Mouse (Mus musculus) liver, embryonic 13.5 days (tissue): Measurements from ENCODE around the gene 2410015M20Rik. TPM values are rescaled to one million over a fixed set of nuclear protein-coding genes. Genes with fewer than 3 reads are reported as not detected.

Source experiments
- ATAC-seq: fragments of 200-750 bp; cut with Nextera tagmentation; 2 replicates; pipeline ENCODE4 v1.8.0; 2017; ENCODE audit warnings: low read depth, mild to moderate bottlenecking, moderate number of reproducible peaks, moderate library complexity
- DNase-seq: peaks from one replicate; pipeline ENCODE4 v3.0.0; 2022
- H3K27ac ChIP-seq: fragments of 300-500 bp; sonication (generic); 2 replicates; pipeline ENCODE4 v1.5.1; 2015; ENCODE audit warnings: moderate library complexity, mild to moderate bottlenecking, inconsistent platforms
- H3K27me3 ChIP-seq: fragments of 300-500 bp; sonication (generic); 2 replicates; pipeline ENCODE4 v1.6.1; 2015; ENCODE audit warnings: mild to moderate bottlenecking, inconsistent platforms
- H3K36me3 ChIP-seq: fragments of 300-500 bp; sonication (generic); 2 replicates; pipeline ENCODE4 v1.6.1; 2015; ENCODE audit warnings: mild to moderate bottlenecking, inconsistent platforms
- H3K4me1 ChIP-seq: fragments of 300-500 bp; sonication (generic); replicated peaks from 2 replicates; pipeline ENCODE4 v1.6.1; 2015; ENCODE audit warnings: inconsistent platforms
- H3K4me2 ChIP-seq: fragments of 300-500 bp; sonication (generic); 2 replicates; pipeline ENCODE4 v1.6.1; 2015; ENCODE audit warnings: inconsistent platforms, mild to moderate bottlenecking, moderate library complexity
- H3K4me3 ChIP-seq: fragments of 300-500 bp; sonication (generic); replicated peaks from 2 replicates; pipeline ENCODE4 v1.5.1; 2015; ENCODE audit warnings: mild to moderate bottlenecking, inconsistent platforms
- H3K9ac ChIP-seq: fragments of 300-500 bp; sonication (generic); 2 replicates; pipeline ENCODE4 v1.6.1; 2015; ENCODE audit warnings: mild to moderate bottlenecking, inconsistent platforms
- H3K9me3 ChIP-seq: fragments of 300-500 bp; sonication (generic); replicated peaks from 2 replicates; pipeline ENCODE4 v1.6.1; 2016; ENCODE audit warnings: inconsistent platforms
- WGBS: fragments of 180-500 bp; shearing (Covaris S2); methylation state at CpG from one replicate; pipeline ENCODE4 v1.1.7; 2015; ENCODE audit not compliant: insufficient replicate concordance; 5-methylcytosine and 5-hydroxymethylcytosine counted together
- polyA plus RNA-seq: library from polyadenylated mRNA; unstranded; fragments of >200 nt; fragmentation: Nextera tagmentation; extraction: Ambion mirVana; gene quantifications from 2 replicates; pipeline ENCODE4 v1.2.1, GENCODE M21; 2015

The 2410015M20Rik gene
- polyA plus RNA-seq, 1 experiment from 2014 or later: 167 TPM

- H3K4me3 ChIP-seq: no peak overlapping the region
- H3K4me2 ChIP-seq: no peak overlapping the region
- ATAC-seq: no peak
- no peak overlapping the region for H3K9ac ChIP-seq
- H3K4me1 ChIP-seq: peaks cover 14% of the 10 kb centered on the region; the same call in 1 of the 2 replicates
- WGBS: 91% methylated on average over 4 of the region's 4 CpGs
- no peaks in the 10 kb centered on the region for H3K27me3 ChIP-seq
- no peak for DNase-seq
- H3K36me3 ChIP-seq: peaks cover 98% of the 10 kb centered on the region
- H3K27ac ChIP-seq: no peak overlapping the region
- H3K9me3 ChIP-seq: no peaks in the 10 kb centered on the region
Observed at GRCm38 (mm10) chr17:56570287-56570686, 39.3 kb downstream of the 2410015M20Rik start.

- ATAC-seq: no peak
Observed at GRCm38 (mm10) chr17:56567370-56567769, 42.2 kb downstream of the 2410015M20Rik start.

GRCm38 (mm10) chr17:56566918-56567317 lies 42.7 kb downstream of the 2410015M20Rik start:
- no peak overlapping the region for H3K9ac ChIP-seq
- 94% methylated on average over 5 of the region's 5 CpGs for WGBS
- no peaks in the 10 kb centered on the region for H3K4me1 ChIP-seq
- no peak overlapping the region for H3K4me3 ChIP-seq
- no peak for DNase-seq
- H3K27ac ChIP-seq: no peak overlapping the region
- no peak for ATAC-seq
- H3K27me3 ChIP-seq: no peaks in the 10 kb centered on the region
- no peaks in the 10 kb centered on the region for H3K9me3 ChIP-seq
- H3K36me3 ChIP-seq: peaks cover 99% of the 10 kb centered on the region
- no peak overlapping the region for H3K4me2 ChIP-seq

More at GRCm38 (mm10) chr17:56567370-56567769, 42.2 kb downstream of the 2410015M20Rik start:
- DNase-seq: no peak
- Histone ChIP-seq H3K9ac (no peak overlapping the region), H3K27ac (no peak overlapping the region), H3K4me3 (no peak overlapping the region), H3K9me3 (no peaks in the 10 kb centered on the region), H3K36me3 (peaks cover 99% of the 10 kb centered on the region), H3K4me2 (no peak overlapping the region), H3K4me1 (peaks cover 1% of the 10 kb centered on the region; the same call in 1 of the 2 replicates), H3K27me3 (no peaks in the 10 kb centered on the region)
- 85% methylated on average over 4 of the region's 4 CpGs for WGBS

- ATAC-seq: no peak
- no peak overlapping the region for H3K9ac ChIP-seq
- peaks cover 99% of the 10 kb centered on the region for H3K36me3 ChIP-seq
- no peak overlapping the region for H3K4me2 ChIP-seq
- no peak for DNase-seq
- H3K9me3 ChIP-seq: no peaks in the 10 kb centered on the region
- H3K27me3 ChIP-seq: no peaks in the 10 kb centered on the region
- no peak overlapping the region for H3K4me3 ChIP-seq
- WGBS: 93% methylated on average over 29 of the region's 29 CpGs
- H3K27ac ChIP-seq: no peak overlapping the region
- H3K4me1 ChIP-seq: no peaks in the 10 kb centered on the region
Observed at GRCm38 (mm10) chr17:56566293-56566692, 43.3 kb downstream of the 2410015M20Rik start.

- Histone ChIP-seq H3K4me2 (no peak overlapping the region), H3K4me1 (no peaks in the 10 kb centered on the region), H3K4me3 (no peak overlapping the region), H3K9me3 (no peaks in the 10 kb centered on the region), H3K27ac (no peak overlapping the region), H3K27me3 (no peaks in the 10 kb centered on the region), H3K36me3 (peaks cover 63% of the 10 kb centered on the region), H3K9ac (no peak overlapping the region)
- DNase-seq (no peak), ATAC-seq (no peak)
- WGBS: 82% methylated on average over 2 of the region's 2 CpGs
Observed at GRCm38 (mm10) chr17:56561866-56562265, 47.7 kb downstream of the 2410015M20Rik start.

GRCm38 (mm10) chr17:56560131-56560530 lies 49.4 kb downstream of the 2410015M20Rik start:
- Histone ChIP-seq H3K4me2 (no peak overlapping the region), H3K4me3 (no peak overlapping the region), H3K4me1 (no peaks in the 10 kb centered on the region), H3K36me3 (peaks cover 45% of the 10 kb centered on the region), H3K27me3 (no peaks in the 10 kb centered on the region), H3K27ac (no peak overlapping the region), H3K9ac (no peak overlapping the region), H3K9me3 (no peaks in the 10 kb centered on the region)
- WGBS: 72% methylated on average over 1 of the region's 1 CpGs
- no peak for DNase-seq
- no peak for ATAC-seq

- Histone ChIP-seq H3K4me1 (0 out of 2 replicates have a peak, but pooled peaks cover 2% of the 10 kb centered on the region), H3K4me2 (no peak overlapping the region), H3K27ac (no peak overlapping the region), H3K9ac (no peak overlapping the region), H3K9me3 (no peaks in the 10 kb centered on the region), H3K4me3 (no peak overlapping the region), H3K36me3 (peaks cover 38% of the 10 kb centered on the region), H3K27me3 (no peaks in the 10 kb centered on the region)
- WGBS: 47% methylated on average over 3 of the region's 3 CpGs
- DNase-seq: no peak
- ATAC-seq: no peak; the same call in 1 of the 2 replicates
Observed at GRCm38 (mm10) chr17:56559386-56559785, 50.2 kb downstream of the 2410015M20Rik start.

- no peak for ATAC-seq
- Histone ChIP-seq H3K27ac (no peak overlapping the region), H3K4me1 (0 out of 2 replicates have a peak, but pooled peaks cover 2% of the 10 kb centered on the region), H3K9me3 (no peaks in the 10 kb centered on the region), H3K36me3 (peaks cover 28% of the 10 kb centered on the region), H3K4me3 (no peak overlapping the region), H3K9ac (no peak overlapping the region), H3K4me2 (no peak overlapping the region), H3K27me3 (no peaks in the 10 kb centered on the region)
- peak; percentile 43 for DNase-seq
- 19% methylated on average over 3 of the region's 3 CpGs for WGBS
Observed at GRCm38 (mm10) chr17:56558448-56558847, 51.1 kb downstream of the 2410015M20Rik start.

Other genes starting within 250 kb of the 2410015M20Rik start
- gene Ptprs, start 133.3 kb downstream of the 2410015M20Rik start, polyA plus RNA-seq: 6.2 and 7.6 TPM in 2 replicates
- gene Znrf4, start 97.3 kb downstream of the 2410015M20Rik start, polyA plus RNA-seq: not detected in 2 replicates
- 0.08 and 0.14 TPM in 2 replicates for gene Gm20219, start 55.4 kb downstream of the 2410015M20Rik start, polyA plus RNA-seq
- 37.5 and 40.7 TPM in 2 replicates for gene Safb2, start 25.2 kb downstream of the 2410015M20Rik start, polyA plus RNA-seq
- gene Safb, start 24.9 kb downstream of the 2410015M20Rik start, polyA plus RNA-seq: 44.4 and 59.7 TPM in 2 replicates
- 1,217 and 1,404 TPM in 2 replicates for gene Rpl36, start 3.6 kb upstream of the 2410015M20Rik start, polyA plus RNA-seq
- 41.0 and 42.2 TPM in 2 replicates for gene Lonp1, start 17.1 kb upstream of the 2410015M20Rik start, polyA plus RNA-seq
- gene Catsperd, start 18.4 kb upstream of the 2410015M20Rik start, polyA plus RNA-seq: 0.37 and 0.64 TPM in 2 replicates
- 49.6 and 50.8 TPM in 2 replicates for gene Ranbp3, start 63.5 kb upstream of the 2410015M20Rik start, polyA plus RNA-seq
- 229 and 268 TPM in 2 replicates for gene Ndufa11, start 108.0 kb upstream of the 2410015M20Rik start, polyA plus RNA-seq
- 2.6 and 3.2 TPM in 2 replicates for gene Vmac, start 108.3 kb upstream of the 2410015M20Rik start, polyA plus RNA-seq
- gene Nrtn, start 147.8 kb upstream of the 2410015M20Rik start, polyA plus RNA-seq: 1.00 and 1.0 TPM in 2 replicates
- 17.2 and 17.5 TPM in 2 replicates for gene Dus3l, start 155.0 kb upstream of the 2410015M20Rik start, polyA plus RNA-seq
- gene Prr22, start 160.5 kb upstream of the 2410015M20Rik start, polyA plus RNA-seq: 0.45 and 0.61 TPM in 2 replicates
- gene Rfx2, start 221.2 kb upstream of the 2410015M20Rik start, polyA plus RNA-seq: 10.1 and 10.7 TPM in 2 replicates